Mouse (Mus musculus) cerebellum, postnatal 10 days (tissue): ENCODE results near the gene Gsg1l2.

ENCODE experiments used
- DNase-seq, 2 experiments: peaks; one replicate each; pipeline ENCODE4 v3.0.0; 2021; ENCODE audit warnings: mixed read lengths in 2 of 2

Gsg1l2 gene

GRCm38 (mm10) chr11:67820221-67820620 is 45.8 kb downstream of the Gsg1l2 start:
- DNase-seq, result peak; percentile 72

- peak; percentile 80 to 84 for DNase-seq
Measured at GRCm38 (mm10) chr11:67821560-67821959, 47.2 kb downstream of the Gsg1l2 start.

DNA sequence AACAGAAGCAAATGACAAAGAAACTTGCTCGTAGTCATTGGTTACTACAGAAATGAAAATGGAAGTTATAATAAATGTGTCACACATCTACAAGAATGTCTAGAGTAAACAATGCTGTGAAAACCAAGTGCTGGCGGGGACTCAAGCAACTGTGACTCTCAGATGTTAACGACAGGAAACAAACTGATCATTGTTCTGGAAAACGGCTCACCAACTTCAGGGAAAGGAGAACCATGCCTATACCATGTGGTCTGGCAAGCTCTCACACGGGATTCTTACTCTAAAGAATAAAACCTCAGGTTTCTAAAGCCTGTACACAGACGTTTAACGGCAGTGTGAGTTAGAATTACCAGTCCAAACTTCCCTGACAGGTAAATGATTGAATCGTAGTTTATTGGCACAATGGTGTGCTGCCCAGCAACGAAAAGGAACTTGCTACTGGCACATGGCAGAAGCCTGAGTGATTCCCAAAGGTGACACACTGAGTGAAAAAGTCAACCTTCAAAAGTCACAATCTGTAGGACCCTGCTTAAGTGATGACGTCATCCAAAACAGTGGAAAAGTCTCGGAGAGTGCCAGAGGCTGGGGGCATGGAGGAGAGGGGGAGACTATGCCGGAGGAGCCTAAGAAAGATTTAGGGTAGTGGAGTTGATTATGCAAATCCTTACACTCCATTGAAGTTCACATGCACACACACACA is 54.1 kb downstream of the Gsg1l2 start:
- DNase-seq, result no peak

DNA sequence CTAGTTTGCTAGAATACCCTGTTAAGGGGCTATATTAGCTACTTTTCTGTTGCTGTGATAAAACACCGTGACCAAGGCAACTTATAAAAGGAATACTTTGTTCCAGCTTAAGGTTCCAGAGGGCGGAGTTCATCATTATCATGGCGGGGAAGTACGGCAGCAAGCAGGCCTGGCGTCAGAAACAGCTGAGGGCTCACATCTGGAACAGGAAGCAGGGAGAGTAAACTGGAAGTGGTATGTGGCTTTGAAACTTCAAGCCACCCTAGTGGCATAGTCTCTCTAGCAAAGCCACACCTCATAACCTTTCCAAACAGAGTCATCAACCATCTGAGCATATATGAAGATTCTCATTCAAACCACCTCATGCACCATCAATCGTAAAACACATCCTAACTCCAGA is 55.1 kb downstream of the Gsg1l2 start:
- no peak for DNase-seq

DNA sequence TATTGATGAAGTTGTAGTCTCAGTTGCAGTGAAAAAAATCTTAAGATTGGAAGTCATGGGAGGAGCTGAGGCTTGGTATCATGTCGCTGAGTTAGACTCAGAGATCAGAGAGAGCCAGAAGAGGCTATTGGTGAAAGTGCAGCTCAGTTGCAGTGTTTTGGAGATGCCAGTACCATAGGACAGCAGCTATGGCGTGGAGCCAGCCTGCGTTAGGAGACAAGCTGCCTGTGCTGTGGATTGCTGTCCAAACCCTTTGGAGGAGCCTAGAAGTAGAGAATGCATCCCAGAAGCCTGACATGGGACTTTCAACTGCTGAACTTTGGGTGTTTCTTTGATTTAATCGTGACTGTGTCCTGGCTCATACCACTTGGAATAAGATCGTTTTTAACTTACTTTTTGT is 57.4 kb downstream of the Gsg1l2 start:
- DNase-seq, result peak; percentile 64 to 69

GRCm38 (mm10) chr11:67835408-67836078 is 61.1 kb downstream of the Gsg1l2 start:
- DNase-seq, result no peak
